Mouse (Mus musculus) lung, embryonic 16.5 days (tissue): ENCODE results near the gene Cntnap4. TPM values are rescaled to one million over a fixed set of nuclear protein-coding genes. Genes with fewer than 3 reads are reported as not detected.
"Not testable (repeated sequence)": the region's sequence is repeated elsewhere in the genome, so short reads cannot be mapped to it uniquely, and the experiment has no call there.

Experiments used
- ATAC-seq: fragments of 200-750 bp; cut with Nextera tagmentation; 2 replicates; pipeline ENCODE4 v1.8.0; 2017; ENCODE audit warnings: low read depth, mild to moderate bottlenecking, moderate library complexity
- H3K27ac ChIP-seq: fragments of 300-500 bp; sonication (generic); 2 replicates; pipeline ENCODE4 v1.5.1; 2014; ENCODE audit warnings: mild to moderate bottlenecking, control low read depth, low read length
- H3K27me3 ChIP-seq: fragments of 300-500 bp; sonication (generic); 2 replicates; pipeline ENCODE4 v1.6.1; 2014; ENCODE audit warnings: low read depth, low read length, mixed read lengths; ENCODE audit not compliant: control insufficient read depth, insufficient read depth
- H3K36me3 ChIP-seq: fragments of 300-500 bp; sonication (generic); 2 replicates; pipeline ENCODE4 v1.6.1; 2014; ENCODE audit warnings: low read length; ENCODE audit not compliant: control insufficient read depth, insufficient read depth
- H3K4me1 ChIP-seq: fragments of 300-500 bp; sonication (generic); replicated peaks from 2 replicates; pipeline ENCODE4 v1.6.1; 2014; ENCODE audit warnings: low read length, mixed read lengths; ENCODE audit not compliant: control insufficient read depth, insufficient read depth
- H3K4me2 ChIP-seq: fragments of 300-500 bp; sonication (generic); 2 replicates; pipeline ENCODE4 v1.6.1; 2014; ENCODE audit warnings: low read depth, low read length, control low read depth
- H3K4me3 ChIP-seq: fragments of 300-500 bp; sonication (generic); 2 replicates; pipeline ENCODE4 v1.5.1; 2014; ENCODE audit warnings: mild to moderate bottlenecking, low read length, control low read depth
- H3K9ac ChIP-seq: fragments of 300-500 bp; sonication (generic); 2 replicates; pipeline ENCODE4 v1.6.1; 2014; ENCODE audit warnings: low read length, control low read depth
- H3K9me3 ChIP-seq: fragments of 300-500 bp; sonication (generic); 2 replicates; pipeline ENCODE4 v1.6.1; 2016; ENCODE audit warnings: low read length; ENCODE audit not compliant: control insufficient read depth
- WGBS: fragments of 180-500 bp; shearing (Covaris S2); extraction: QIAGEN DNeasy Blood & Tissue Kit; methylation state at CpG from one replicate; pipeline ENCODE4 v1.1.7; 2014; 5-methylcytosine and 5-hydroxymethylcytosine counted together
- polyA plus RNA-seq: library from polyadenylated mRNA; unstranded; fragments of >200 nt; fragmentation: Nextera tagmentation; extraction: Ambion mirVana; gene quantifications from 2 replicates; pipeline ENCODE4 v1.2.1, GENCODE M21; 2015

The Cntnap4 gene
- polyA plus RNA-seq, 1 experiment from 2014 or later, result 0.14 TPM

- Histone ChIP-seq H3K4me1 (no peaks in the 10 kb centered on the region), H3K27me3 (no peaks in the 10 kb centered on the region), H3K36me3 (no peaks in the 10 kb centered on the region), H3K4me3 (no peak overlapping the region), H3K27ac (no peak overlapping the region), H3K9ac (no peak overlapping the region), H3K4me2 (no peak overlapping the region), H3K9me3 (no peaks in the 10 kb centered on the region)
- WGBS, result 90% methylated on average over 17 of the region's 17 CpGs
- no peak for ATAC-seq
Observed at GRCm38 (mm10) chr8:112803058-112803457, 233.2 kb downstream of the Cntnap4 start.

DNA sequence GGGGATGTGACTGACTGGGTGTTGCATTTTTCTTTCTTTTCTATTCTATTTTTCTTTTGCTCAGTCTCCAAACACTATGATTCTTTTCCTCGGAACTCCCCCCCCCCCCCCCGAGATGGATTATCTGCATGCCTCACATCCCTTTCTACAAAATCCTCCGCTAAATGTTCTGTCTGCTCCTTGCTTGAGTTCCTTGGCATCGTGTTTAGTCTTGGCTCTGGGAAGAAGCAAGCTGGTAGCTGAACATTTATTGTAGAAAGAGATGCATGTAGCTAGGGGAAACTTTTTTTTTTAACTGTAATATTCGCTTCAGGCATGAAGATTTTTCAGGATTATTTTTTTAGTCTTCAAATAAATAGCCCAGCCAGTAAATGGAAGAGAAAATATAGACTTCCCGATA, 239.5 kb downstream of the Cntnap4 start:
- Histone ChIP-seq H3K4me2 (no peak overlapping the region), H3K27me3 (no peaks in the 10 kb centered on the region), H3K36me3 (no peaks in the 10 kb centered on the region), H3K27ac (no peak overlapping the region), H3K9ac (no peak overlapping the region), H3K4me1 (no peaks in the 10 kb centered on the region), H3K4me3 (no peak overlapping the region), H3K9me3 (no peaks in the 10 kb centered on the region)
- WGBS, result 53% methylated on average over 5 of the region's 6 CpGs
- ATAC-seq, result no peak

DNA sequence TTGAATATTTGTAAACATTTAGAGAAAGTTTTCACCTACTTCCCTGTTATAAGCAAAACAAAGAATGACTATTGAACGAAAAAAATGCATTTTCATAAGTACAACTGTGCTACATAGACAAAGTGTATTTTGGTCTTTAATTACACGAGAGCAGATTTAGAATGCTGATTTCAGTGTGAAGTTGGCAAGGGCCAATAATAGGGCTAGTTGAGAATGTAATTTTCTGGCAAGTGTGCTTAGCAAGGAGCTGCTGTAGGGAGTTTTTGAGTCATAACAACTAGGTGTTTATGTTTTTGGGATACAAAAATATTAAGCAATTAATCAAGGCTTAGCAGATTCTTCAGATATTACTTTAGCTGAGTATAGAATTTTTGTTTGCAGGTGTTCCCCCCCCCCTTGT, 271.2 kb downstream of the Cntnap4 start:
- Histone ChIP-seq H3K36me3 (no peaks in the 10 kb centered on the region), H3K27ac (no peak overlapping the region), H3K9me3 (no peaks in the 10 kb centered on the region), H3K4me1 (no peaks in the 10 kb centered on the region), H3K9ac (no peak overlapping the region), H3K4me3 (no peak overlapping the region), H3K4me2 (no peak overlapping the region), H3K27me3 (no peaks in the 10 kb centered on the region)
- 55% methylated on average over 2 of the region's 2 CpGs for WGBS
- no peak for ATAC-seq

DNA sequence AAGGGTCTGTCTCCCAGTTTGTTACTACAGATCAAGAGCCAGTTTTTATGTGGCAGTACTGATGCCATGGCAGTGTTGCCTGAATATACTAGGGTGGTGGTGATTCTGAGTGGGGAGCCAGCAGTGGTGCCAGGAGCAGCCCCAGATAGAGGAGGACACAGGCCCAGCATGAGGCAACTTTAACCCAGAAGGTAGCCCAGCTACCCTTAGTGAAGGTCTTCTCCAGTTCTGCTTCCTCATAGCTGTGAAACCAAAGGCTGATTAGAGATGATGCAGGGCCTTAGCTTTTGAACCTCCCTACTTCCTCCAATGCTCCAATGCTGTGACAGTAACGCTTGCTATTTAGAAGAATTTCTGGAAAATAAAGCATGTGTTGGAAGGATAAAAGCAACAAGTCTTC, 279.7 kb downstream of the Cntnap4 start:
- not testable (repeated sequence) for H3K27me3 ChIP-seq, H3K4me1 ChIP-seq, H3K4me3 ChIP-seq, H3K9me3 ChIP-seq, H3K4me2 ChIP-seq, ATAC-seq, H3K27ac ChIP-seq, H3K36me3 ChIP-seq, H3K9ac ChIP-seq
- 79% methylated on average over 1 of the region's 1 CpGs for WGBS

- H3K9ac ChIP-seq, result no peak overlapping the region
- no peaks in the 10 kb centered on the region for H3K36me3 ChIP-seq
- peak overlapping the region; percentile 22 for H3K4me2 ChIP-seq
- peak; percentile 67; the same call in 1 of the 2 replicates for ATAC-seq
- no peaks in the 10 kb centered on the region for H3K27me3 ChIP-seq
- H3K9me3 ChIP-seq, result no peaks in the 10 kb centered on the region
- H3K4me3 ChIP-seq, result no peak overlapping the region
- WGBS, result 23% methylated on average over 8 of the region's 8 CpGs
- no peak overlapping the region for H3K27ac ChIP-seq
- peaks cover 4% of the 10 kb centered on the region; the same call in 1 of the 2 replicates for H3K4me1 ChIP-seq
Observed at GRCm38 (mm10) chr8:112906458-112907112, 336.7 kb downstream of the Cntnap4 start.

DNA sequence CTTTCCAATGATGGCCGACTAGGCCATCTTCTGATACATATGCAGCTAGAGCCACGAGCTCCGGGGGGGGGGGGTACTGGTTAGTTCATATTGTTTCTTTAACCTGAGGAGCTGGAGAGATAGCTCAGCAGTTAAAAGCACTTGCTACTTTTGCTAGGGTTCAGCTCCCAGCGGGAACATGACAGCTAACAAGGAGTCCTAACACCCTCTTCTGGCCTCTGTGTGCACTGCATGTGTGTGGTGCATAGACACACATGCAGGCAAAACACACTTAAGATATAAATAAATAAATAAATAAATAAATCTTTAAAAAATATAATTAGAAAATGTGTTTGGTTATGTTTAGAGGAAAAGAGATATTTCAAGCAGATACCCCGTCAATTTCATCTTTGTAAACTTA, 339.7 kb downstream of the Cntnap4 start:
- H3K4me1 ChIP-seq, result peaks cover 4% of the 10 kb centered on the region; the same call in 1 of the 2 replicates
- no peaks in the 10 kb centered on the region for H3K36me3 ChIP-seq
- no peak overlapping the region for H3K4me2 ChIP-seq
- H3K4me3 ChIP-seq, result no peak overlapping the region
- H3K27me3 ChIP-seq, result no peaks in the 10 kb centered on the region
- H3K9ac ChIP-seq, result no peak overlapping the region
- no peak for ATAC-seq
- no peaks in the 10 kb centered on the region for H3K9me3 ChIP-seq
- no peak overlapping the region for H3K27ac ChIP-seq
- WGBS, result 64% methylated on average over 5 of the region's 5 CpGs

DNA sequence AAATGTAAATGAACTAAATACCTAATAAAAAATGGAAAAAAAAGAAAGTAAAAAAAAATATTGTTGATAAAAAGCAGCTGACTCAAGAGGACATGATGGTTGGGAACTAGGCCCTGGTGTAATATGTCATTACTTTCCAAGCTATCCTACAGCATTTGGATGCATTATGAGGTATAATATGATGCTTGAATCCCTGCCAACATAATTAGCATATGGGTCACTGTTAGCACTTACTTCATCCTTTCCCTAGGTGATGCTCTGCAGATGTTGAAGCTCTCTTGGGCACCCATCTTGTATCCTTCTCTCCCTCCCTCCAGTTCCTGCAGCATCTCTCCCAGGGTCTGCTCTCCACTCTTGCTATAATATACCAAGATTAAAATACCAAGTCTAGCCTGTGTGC, 341.6 kb downstream of the Cntnap4 start:
- Histone ChIP-seq H3K4me1 (peaks cover 2% of the 10 kb centered on the region; the same call in 1 of the 2 replicates), H3K4me3 (no peak overlapping the region), H3K36me3 (no peaks in the 10 kb centered on the region), H3K27ac (no peak overlapping the region), H3K9me3 (no peaks in the 10 kb centered on the region), H3K9ac (no peak overlapping the region), H3K4me2 (no peak overlapping the region), H3K27me3 (no peaks in the 10 kb centered on the region)
- no peak for ATAC-seq

DNA sequence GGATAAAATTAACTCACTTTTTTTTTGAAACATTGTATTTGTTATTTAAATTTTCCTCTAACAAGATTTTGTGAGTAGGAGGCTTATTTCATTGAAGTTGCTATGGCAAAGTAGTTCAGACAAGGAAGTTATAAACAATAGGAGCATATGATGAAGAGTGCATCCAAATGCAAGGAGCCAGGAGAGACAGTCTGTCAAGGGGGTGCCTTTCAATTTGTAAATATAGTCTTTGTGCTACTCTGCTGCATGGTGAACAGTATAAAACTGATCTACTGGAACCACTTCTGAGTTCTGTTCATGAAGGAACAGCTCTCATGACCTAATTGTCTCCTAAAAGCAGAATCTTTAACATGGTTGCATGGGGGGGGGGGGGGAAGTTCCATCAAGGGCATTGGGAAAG, 352.3 kb downstream of the Cntnap4 start:
- H3K9me3 ChIP-seq, result no peaks in the 10 kb centered on the region
- H3K4me3 ChIP-seq, result no peak overlapping the region
- no peaks in the 10 kb centered on the region for H3K36me3 ChIP-seq
- no peaks in the 10 kb centered on the region for H3K27me3 ChIP-seq
- no peaks in the 10 kb centered on the region for H3K4me1 ChIP-seq
- H3K9ac ChIP-seq, result no peak overlapping the region
- no peak overlapping the region for H3K4me2 ChIP-seq
- ATAC-seq, result no peak
- no peak overlapping the region for H3K27ac ChIP-seq

DNA sequence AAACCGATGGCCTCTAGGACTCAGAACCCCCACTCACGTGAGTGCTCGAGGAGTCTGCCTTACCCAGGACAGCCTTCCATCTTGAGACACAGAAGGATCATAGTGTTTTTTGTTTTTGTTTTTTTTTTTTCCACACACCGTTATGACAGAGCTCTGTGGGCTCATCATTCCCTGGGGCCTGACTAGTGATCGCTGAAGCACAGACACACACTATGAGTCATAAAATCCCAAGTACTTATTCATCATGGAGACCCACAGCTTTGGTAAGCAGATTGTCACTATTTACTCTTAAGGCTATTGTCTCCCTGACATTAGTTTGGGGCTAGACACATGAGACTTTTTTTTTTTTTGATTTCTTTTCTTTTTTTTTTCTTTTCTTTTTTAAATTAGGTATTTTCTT, 352.9 kb downstream of the Cntnap4 start:
- Histone ChIP-seq H3K4me3 (no peak overlapping the region), H3K4me1 (no peaks in the 10 kb centered on the region), H3K36me3 (no peaks in the 10 kb centered on the region), H3K27ac (no peak overlapping the region), H3K9me3 (no peaks in the 10 kb centered on the region), H3K4me2 (no peak overlapping the region), H3K9ac (no peak overlapping the region), H3K27me3 (no peaks in the 10 kb centered on the region)
- ATAC-seq, result no peak
- 83% methylated on average over 5 of the region's 5 CpGs for WGBS
